Mouse (Mus musculus): ENCODE results near the gene Trpv6.

- no peak for TF ChIP-seq CTCF (IDR thresholded peaks at IDR 0.05; ENCODE audit: control insufficient read depth, insufficient read depth, insufficient read length)
- TF ChIP-seq USF1 (IDR thresholded peaks at IDR 0.05; ENCODE audit: low read depth): no peak
Observed at GRCm38 (mm10) chr6:41684911-41685310, 48.7 kb upstream of the Trpv6 start.
